In genomic region chr19:7240782-7241690, GRCm38 (mm10) we compare ENCODE assay signal across 8 mouse cellular contexts. TPM values are rescaled to one million over a fixed set of nuclear protein-coding genes. Genes with fewer than 3 reads are reported as not detected.
DNase-seq lines count a peak whose midpoint lies in the region; ATAC-seq lines count a peak whose summit lies in the region.

Naa40 (minus strand) TSS chr19:7241183.

- DNase-seq in Muller cell, postnatal 12 days (ENCODE audit: inconsistent ontology term): peak; percentile 97
- DNase-seq in cerebellum, adult 9-11 months: peak; percentile 97
- peak; percentile 89 to 93 for DNase-seq in frontal cortex, postnatal 10 days (ENCODE audit: low spot score in 2 of 2)
- DNase-seq in layer of hippocampus, postnatal 14 days (ENCODE audit: low spot score in 2 of 2): peak; percentile 88 to 92
- DNase-seq in lung, postnatal 14 days: peak; percentile 95
- peak; percentile 87 for DNase-seq in retina, adult 2 months (ENCODE audit: low read depth, low spot score)
- peak; percentile 91 to 95 for DNase-seq in thymus, postnatal 36 days

- H3K27me3 ChIP-seq in hindbrain, embryonic 12.5 days: peaks cover 3% of the 10 kb centered on the region; the same call in 1 of the 2 replicates

- no peaks in the 10 kb centered on the region for H3K9me3 ChIP-seq in hindbrain, embryonic 12.5 days (replicated peaks)

- H3K4me3 ChIP-seq in hindbrain, embryonic 12.5 days: peak within 1 kb of the TSS; percentile 73

- ATAC-seq in hindbrain, embryonic 12.5 days (ENCODE audit: low FRiP score): peak; percentile 96

- H3K36me3 ChIP-seq in hindbrain, embryonic 12.5 days: 0 out of 2 replicates have a peak, but pooled peaks cover 4% of the 10 kb centered on the region

- under 1% methylated on average over 80 of the region's 80 CpGs for WGBS in hindbrain, embryonic 12.5 days

- H3K4me1 ChIP-seq in hindbrain, embryonic 12.5 days: peaks cover 13% of the 10 kb centered on the region

- peak within 1 kb of the TSS; percentile 83 for H3K9ac ChIP-seq in hindbrain, embryonic 12.5 days

- H3K27ac ChIP-seq in hindbrain, embryonic 12.5 days: peak within 1 kb of the TSS; percentile 88

- H3K4me2 ChIP-seq in hindbrain, embryonic 12.5 days (replicated peaks): peak within 1 kb of the TSS; percentile 87

RNA-seq across cellular contexts. Expression of gene Naa40, which starts in this region (rescaled TPM):
- polyA plus RNA-seq in hindbrain, embryonic 12.5 days (2016; fragmentation: Nextera tagmentation; extraction: Ambion mirVana): 75.9 and 77.6 TPM in 2 replicates
- 10 to 100 TPM; 32.1 to 35.0 TPM for total RNA-seq in layer of hippocampus, postnatal 14 days (2021)

Comparison
In these comparisons a context has a peak if more than half of its experiments do, and no peak if none do; other contexts are left out.
1. Peak in every context shown above with its lines: DNase-seq, ATAC-seq, H3K4me3 ChIP-seq and H3K27ac ChIP-seq.